Mouse (Mus musculus): ENCODE measurements at regions not wholly inside any gene's neighbourhood (a gene's known extent, or its start where the extent isn't known, plus 50 kb on each side); places are given as distances from the start of the nearest gene placed in this dataset.

- no peak for DNase-seq
Observed at GRCm38 (mm10) chr19:14197864-14198263, 284.5 kb downstream of the Olfr1505 start.

DNA sequence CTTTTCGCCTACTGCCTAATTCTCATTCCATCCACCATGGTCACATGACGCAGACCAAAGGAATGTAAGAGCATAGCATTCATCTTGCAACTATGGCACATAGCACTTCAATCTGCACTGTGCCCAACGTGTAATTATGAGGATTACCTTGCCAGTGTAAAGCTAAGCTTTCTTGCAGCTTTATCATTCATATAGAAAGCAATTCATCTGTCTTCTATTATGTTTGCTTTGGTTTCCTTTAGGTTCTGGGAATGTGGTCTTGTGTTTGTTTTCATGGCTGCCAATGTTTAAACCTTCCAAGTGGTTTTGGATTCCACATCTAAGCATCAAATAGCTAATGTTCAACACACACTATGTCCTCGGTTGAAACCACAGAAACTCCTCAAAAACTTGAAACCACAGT is 307.2 kb downstream of the Olfr1505 start:
- DNase-seq, result no peak

DNA sequence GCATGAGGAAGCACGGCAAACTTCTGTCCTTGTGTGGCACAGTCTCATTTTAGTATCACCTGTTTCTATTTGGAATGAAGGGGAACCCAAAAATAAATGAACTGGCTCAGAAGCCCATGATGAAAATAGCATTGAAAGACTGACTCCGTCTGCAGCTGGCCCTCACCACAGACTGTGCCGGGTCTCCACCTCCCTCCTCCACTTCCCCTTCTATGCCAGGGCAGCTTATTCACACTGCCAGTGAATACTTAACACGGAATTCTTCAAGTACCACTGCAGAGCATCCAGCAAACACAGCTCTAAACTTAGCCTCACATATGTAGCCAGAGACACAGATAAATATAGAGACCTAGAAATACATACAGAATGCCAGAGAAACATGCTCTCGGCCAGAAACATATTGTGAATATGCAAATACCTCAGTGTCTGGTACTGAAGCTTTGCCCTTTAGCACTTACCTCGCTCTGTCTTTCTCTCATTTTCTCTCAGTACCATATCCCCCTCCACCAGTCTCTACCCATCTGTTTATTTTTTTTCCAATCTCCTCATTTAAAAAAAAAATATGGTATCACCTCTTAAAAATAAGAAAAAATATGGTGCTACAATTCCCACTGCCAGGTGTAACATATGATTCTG is 311.8 kb downstream of the Olfr1505 start:
- peak; percentile 10 to 31 for DNase-seq

GRCm38 (mm10) chr19:14225787-14226186 is 312.5 kb downstream of the Olfr1505 start:
- no peak for DNase-seq

- DNase-seq, result no peak
Observed at GRCm38 (mm10) chr19:14226521-14226920, 313.2 kb downstream of the Olfr1505 start.

GRCm38 (mm10) chr19:14243565-14243964 is 330.2 kb downstream of the Olfr1505 start:
- no peak for DNase-seq

GRCm38 (mm10) chr19:14246973-14247614 is 333.8 kb downstream of the Olfr1505 start:
- no peak for DNase-seq

DNA sequence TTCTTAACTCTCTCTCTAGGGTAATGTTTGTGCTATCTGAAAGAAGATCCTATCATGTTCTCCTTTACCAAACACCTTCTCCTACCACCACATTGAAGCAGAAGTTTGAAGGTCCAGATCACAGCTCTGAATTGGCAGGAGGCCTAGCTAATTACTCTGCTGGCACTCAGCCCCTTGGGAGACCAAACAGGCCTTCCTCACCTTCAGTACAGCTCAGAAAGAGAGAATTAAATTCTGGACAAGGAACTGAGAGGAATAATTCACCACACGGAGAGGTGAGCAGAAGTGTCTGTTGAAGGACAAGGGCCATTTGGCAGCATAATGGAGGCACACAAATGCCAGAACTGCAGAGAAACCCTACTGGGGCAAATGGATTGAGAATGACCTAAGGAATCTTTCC is 334.6 kb downstream of the Olfr1505 start:
- no peak for DNase-seq

DNA sequence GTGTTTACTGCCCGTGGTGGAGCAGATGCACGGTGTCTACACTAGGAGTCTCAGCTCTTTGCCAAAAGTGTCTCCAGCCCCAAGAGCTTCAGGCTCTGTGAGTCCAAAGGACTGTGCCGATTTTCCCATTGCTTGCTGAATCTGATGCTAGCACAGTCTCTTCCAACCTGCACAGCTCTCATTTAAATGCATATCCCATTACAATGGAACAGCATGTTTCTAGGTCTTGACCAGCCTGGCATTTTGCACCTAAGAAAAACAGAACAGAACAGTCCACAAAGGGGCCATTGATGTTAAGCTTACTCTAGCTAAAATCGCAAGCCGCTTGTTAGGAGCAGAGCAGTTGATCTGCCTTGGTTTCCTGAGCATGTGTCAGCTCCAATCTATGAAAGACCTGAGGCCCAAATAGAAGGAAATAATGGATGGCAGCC is 339.2 kb downstream of the Tle4 start:
- no peak for DNase-seq

- no peak for DNase-seq
Observed at GRCm38 (mm10) chr19:14259223-14259622, 338.6 kb downstream of the Tle4 start.

DNA sequence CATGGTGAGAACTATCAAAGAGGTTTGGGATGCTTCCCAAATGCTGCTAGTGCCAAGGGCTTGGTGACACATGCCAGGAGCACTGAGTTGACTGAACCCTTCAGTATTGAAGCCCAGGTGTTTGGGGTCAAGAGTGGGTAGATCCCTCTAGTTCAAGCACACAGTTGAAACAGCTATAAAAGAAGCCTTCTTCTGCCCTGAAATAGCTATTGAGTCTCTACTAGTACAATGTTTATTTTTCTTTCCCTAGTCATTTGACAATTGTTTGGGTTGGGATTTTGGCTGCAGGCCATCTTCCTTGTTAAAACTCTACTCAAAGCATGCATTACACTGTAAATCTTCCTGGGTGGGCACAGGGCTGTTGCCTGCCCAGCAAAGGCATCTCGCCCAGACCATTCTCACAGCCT is 308.5 kb downstream of the Tle4 start:
- DNase-seq, result no peak

DNA sequence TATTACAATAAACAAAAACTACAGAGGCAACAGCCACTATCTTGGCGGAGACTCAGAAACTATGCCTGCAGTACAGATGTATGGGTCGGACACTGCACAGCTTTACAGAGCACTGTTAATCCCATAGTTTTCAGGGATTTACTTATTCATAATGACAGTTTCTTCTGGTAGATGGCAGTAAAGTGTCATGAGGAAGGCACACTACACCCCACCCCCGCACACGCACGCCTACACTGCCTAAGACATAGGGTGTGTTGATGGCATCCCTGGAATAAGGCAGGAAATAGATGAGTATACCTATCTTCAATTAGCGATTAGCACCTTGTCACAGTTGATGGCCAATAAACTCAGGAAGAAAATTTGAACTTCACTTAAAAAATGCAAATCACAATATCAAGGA is 306.9 kb downstream of the Tle4 start:
- DNase-seq, result no peak

- no peak for DNase-seq
Observed at GRCm38 (mm10) chr19:14293172-14293571, 304.7 kb downstream of the Tle4 start.

DNA sequence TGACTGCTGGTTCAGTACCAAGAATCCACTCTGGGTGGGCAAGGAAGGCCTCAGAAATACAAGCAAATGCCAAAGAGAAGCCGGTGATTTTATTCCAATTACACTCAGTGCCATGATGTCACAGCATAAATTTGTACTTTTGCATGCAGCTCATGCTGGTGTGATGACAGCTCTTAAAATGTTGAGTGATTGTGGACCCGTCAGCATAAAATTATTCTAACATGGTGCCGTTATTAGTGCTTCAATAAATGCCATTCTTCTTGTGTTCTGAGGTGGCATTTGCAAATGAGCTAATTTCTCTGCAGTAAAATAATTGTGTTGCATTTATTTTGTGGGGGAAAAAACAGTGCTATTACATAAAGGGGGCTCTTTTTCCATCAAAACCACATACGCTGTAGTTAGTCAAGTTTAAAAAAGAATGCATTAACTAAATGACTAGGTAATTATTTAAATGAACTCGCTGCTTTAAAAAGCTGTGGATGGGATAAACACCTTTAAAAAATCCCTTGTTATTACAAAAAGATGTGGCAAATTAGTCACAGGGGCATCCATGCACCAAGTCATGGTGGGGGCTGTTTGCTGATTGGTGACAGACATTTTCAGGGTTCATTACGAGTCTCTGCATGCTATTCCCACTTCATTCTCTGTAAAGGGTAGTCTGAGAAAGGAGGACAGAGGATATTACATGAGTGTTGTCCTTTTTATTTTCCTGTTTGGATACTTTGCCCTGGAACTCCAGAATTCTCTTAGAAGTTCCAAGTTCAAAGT is 296.5 kb downstream of the Tle4 start:
- no peak for DNase-seq

DNA sequence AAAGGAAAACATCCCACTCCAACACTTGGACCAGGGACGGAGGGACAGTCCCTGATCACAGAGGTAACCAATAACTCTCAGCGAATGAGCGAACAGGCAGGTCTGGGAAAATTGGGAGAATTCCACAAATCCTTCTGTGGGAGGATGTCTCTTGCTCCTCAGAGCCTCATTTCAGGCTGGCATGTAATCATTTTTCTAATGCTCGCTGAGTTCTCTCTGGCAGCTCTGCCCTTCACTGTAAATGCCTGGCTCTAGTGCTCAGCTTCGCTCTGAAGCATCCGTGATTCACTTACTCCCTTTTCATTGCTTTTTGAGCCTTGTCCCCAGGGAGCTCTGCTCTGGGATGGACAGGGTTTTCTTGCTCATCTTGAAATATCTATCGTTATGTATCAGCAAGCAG is 283.6 kb downstream of the Tle4 start:
- no peak for DNase-seq

- no peak for DNase-seq
Observed at GRCm38 (mm10) chr19:14319677-14320191, 278.1 kb downstream of the Tle4 start.

- no peak for DNase-seq
Observed at GRCm38 (mm10) chr19:14325353-14326052, 272.3 kb downstream of the Tle4 start.

DNA sequence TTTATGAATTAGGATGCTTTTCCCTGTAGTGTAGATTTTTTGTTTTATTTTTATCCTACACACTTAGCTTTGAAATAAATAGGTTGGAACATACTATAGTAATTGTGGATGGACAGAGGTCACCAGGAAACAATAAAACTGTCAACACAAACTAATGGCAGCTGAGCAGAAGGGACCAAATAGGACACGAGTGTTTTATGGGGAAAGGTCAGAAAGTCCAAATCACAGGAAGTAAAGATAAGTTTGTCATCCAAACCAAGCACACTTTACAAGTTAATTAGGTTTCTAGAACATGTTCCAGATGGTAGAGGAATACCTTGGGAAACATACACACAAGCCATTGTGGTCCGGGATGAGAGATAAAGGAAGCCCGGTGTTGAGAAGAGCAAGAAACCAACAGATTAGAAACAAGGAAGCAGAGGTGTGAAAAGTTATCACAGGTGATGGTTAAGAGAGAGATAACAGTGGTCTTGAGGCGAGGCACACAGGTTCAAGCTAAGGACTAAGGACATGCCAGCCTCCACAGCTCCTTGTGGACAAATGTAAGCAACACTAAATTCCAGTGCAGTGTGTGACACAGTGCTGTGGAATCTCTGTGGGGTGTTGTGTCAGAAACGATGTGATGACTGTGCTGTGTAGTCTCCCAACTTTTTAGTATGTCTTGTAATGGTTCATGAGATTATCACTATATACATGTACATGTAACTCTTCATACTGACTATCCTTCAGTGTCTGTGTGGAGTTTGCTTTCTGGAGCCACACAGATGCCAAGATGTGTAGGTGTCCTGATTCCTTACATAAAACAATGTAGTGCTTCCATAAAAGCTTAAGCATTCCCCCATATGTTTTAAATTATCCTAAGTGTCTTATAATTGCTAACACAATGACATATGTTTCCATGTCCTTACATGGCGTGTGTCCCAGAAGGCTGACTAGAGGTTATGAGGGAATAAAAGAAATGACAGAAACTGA is 264.5 kb downstream of the Tle4 start:
- no peak for DNase-seq

DNA sequence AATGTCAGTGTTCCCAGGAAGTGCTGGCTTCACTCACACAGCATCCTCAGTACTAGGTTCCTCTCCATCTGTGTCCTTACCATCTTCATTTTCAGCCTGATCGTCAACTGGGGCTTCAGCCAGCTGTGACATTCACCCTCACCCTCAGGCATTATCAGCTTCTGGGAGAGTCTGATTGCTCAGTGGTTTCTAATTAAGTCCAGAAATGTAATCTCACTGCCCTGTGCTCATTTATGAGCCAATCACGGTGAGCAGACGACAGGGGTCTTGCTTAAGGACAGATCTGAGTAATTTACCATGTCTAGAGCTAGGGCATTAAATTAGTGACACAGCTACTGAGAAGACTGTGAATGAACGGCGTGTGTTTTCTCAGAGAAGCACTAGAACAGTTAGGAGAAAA is 260.8 kb downstream of the Tle4 start:
- no peak for DNase-seq

- DNase-seq, result no peak
Observed at GRCm38 (mm10) chr19:14340759-14341158, 257.1 kb downstream of the Tle4 start.

DNA sequence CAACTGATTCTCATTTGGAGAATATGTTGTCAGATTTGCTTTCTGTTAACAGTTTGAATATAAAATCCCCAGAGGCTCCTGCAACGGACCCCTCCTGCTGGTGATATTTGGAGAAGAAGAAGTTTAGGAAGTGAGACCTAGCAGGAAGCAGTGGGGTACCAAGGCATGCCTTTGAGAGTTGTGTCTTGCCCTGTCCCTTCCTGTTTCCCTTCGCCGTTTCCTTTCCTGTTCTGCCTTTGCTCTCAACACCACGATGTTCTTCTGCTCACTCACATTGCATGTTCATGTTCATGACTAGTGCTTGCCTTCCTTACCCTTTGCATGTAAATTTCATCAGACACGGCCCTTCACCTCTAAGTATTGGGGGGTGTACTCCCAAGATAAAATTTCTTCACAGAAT is 254.0 kb downstream of the Tle4 start:
- no peak for DNase-seq

DNA sequence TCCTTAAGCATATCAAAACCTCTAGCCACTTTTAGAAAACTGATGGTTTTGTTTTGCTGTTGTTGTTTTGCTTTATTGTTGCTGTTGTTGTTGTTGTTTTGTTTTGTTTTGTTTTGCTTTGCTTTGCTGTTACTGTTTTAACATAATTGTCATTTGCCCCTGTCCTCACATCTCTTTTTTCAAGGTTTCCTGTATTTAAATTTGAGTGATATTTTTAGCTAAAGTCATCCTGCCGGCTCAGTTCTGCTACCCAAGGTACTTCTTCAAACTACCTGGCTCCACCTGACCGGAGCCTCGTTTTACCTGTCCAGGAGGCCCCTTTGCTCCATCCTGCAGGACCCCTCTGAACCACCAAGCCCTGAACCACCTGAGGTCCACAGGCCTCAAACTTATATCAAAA is 253.4 kb downstream of the Tle4 start:
- peak in 1 of 2 experiments; percentile 19 for DNase-seq

Data from spleen, adult 18-20 months (tissue).